In the genomic region with DNA sequence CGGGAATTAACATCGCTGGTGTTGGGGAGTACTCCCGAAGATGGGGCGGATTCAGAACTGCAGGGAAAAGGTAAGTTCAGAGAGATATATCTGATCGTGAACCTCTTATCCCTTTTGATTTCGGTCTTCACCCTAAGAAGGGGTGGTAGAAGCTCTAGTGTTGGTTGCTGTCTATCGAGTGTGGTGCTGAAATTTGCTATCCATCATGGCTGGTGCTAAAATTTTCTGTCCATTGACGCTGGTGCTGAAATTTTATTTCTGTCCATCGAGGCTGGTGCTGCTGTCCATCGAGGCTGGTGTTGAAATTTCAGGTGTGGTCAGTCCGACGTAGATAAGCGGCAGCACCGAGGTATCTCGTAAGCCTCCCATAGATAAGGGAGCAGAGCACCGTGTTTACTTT, we compare ENCODE assay signal across 34 mouse cellular contexts.
DNase-seq lines count a peak whose midpoint lies in the region; ATAC-seq and TF ChIP-seq lines count a peak whose summit lies in the region.
"Had no signal": no experiment of that assay in that cellular context is flagged by ENCODE, and none has a peak within 500 bp of the region (broad histone marks: within the 10 kb centered on the region; RNA-seq: fewer than 3 reads in every experiment).

No protein-coding gene starts in this region.

- H3K27me3 ChIP-seq in intestine, embryonic 14.5 days (replicated peaks; ENCODE audit: control insufficient read depth, insufficient read depth, low read length), result no peaks in the 10 kb centered on the region
- no peaks in the 10 kb centered on the region for H3K27me3 ChIP-seq in intestine, embryonic 16.5 days (replicated peaks; ENCODE audit: control insufficient read depth, insufficient read depth, low read length)
- no peaks in the 10 kb centered on the region for H3K27me3 ChIP-seq in hindbrain, embryonic 16.5 days (replicated peaks; ENCODE audit: control insufficient read depth, insufficient read depth, low read length)
- H3K27me3 ChIP-seq: CH12.LX; embryonic facial prominence, embryonic 13.5 days; forebrain, embryonic 15.5 days; heart, embryonic 12.5 days; hindbrain, embryonic 15.5 days; limb, embryonic 15.5 days; liver, embryonic 13.5 days; neural tube, embryonic 15.5 days; stomach, embryonic 15.5 days had no signal

- 85% methylated on average over 16 of the region's 16 CpGs for WGBS in intestine, embryonic 14.5 days
- 87% methylated on average over 16 of the region's 16 CpGs for WGBS in intestine, embryonic 16.5 days
- WGBS in hindbrain, embryonic 16.5 days, result 90% methylated on average over 16 of the region's 16 CpGs

- H3K27ac ChIP-seq in intestine, embryonic 14.5 days (ENCODE audit: low read depth), result no peak overlapping the region
- no peak overlapping the region for H3K27ac ChIP-seq in intestine, embryonic 16.5 days (ENCODE audit: low read length)
- H3K27ac ChIP-seq in ES-E14 (ENCODE audit: insufficient read depth, low read depth, low read length, poor library complexity, severe bottlenecking), result no peak overlapping the region
- H3K27ac ChIP-seq in hindbrain, embryonic 16.5 days (ENCODE audit: low read depth, low read length), result no peak overlapping the region
- H3K27ac ChIP-seq: embryonic facial prominence, embryonic 13.5 days; forebrain, embryonic 10.5 days; forebrain, embryonic 15.5 days; heart, adult 2 months; hindbrain, embryonic 10.5 days; hindbrain, embryonic 15.5 days; limb, embryonic 15.5 days; liver, embryonic 13.5 days; neural tube, embryonic 15.5 days; stomach, embryonic 15.5 days had no signal

- no peaks in the 10 kb centered on the region for H3K36me3 ChIP-seq in intestine, embryonic 14.5 days (ENCODE audit: control insufficient read depth, insufficient read depth, low read length)
- H3K36me3 ChIP-seq in intestine, embryonic 16.5 days (ENCODE audit: control insufficient read depth, insufficient read depth, low read length), result no peaks in the 10 kb centered on the region
- no peaks in the 10 kb centered on the region for H3K36me3 ChIP-seq in ES-E14 (ENCODE audit: control insufficient read depth, insufficient read depth, low read length, poor library complexity, severe bottlenecking)
- H3K36me3 ChIP-seq in hindbrain, embryonic 16.5 days (ENCODE audit: control insufficient read depth, insufficient read depth, low read length), result no peaks in the 10 kb centered on the region
- H3K36me3 ChIP-seq: embryonic facial prominence, embryonic 13.5 days; forebrain, embryonic 10.5 days; forebrain, embryonic 15.5 days; heart, embryonic 12.5 days; hindbrain, embryonic 10.5 days; hindbrain, embryonic 15.5 days; limb, embryonic 15.5 days; liver, embryonic 13.5 days; neural tube, embryonic 15.5 days; stomach, embryonic 15.5 days had no signal

- no peak overlapping the region for H3K4me3 ChIP-seq in intestine, embryonic 14.5 days (ENCODE audit: low read depth, low read length)
- no peak overlapping the region for H3K4me3 ChIP-seq in intestine, embryonic 16.5 days (ENCODE audit: low read length)
- no peak overlapping the region for H3K4me3 ChIP-seq in ES-E14 (ENCODE audit: insufficient read depth in 1 of 2, low read depth in 1 of 2, low read length in 2 of 2, poor library complexity in 1 of 2, severe bottlenecking in 1 of 2)
- H3K4me3 ChIP-seq in hindbrain, embryonic 16.5 days (ENCODE audit: low read length), result no peak overlapping the region
- H3K4me3 ChIP-seq: embryonic facial prominence, embryonic 13.5 days; forebrain, embryonic 10.5 days; forebrain, embryonic 15.5 days; heart, adult 2 months; heart, embryonic 12.5 days; hindbrain, embryonic 10.5 days; hindbrain, embryonic 15.5 days; limb, embryonic 15.5 days; liver, embryonic 13.5 days; neural tube, embryonic 15.5 days; stomach, embryonic 15.5 days had no signal

- H3K4me2 ChIP-seq in intestine, embryonic 14.5 days (ENCODE audit: low read length), result no peak overlapping the region
- no peak overlapping the region for H3K4me2 ChIP-seq in intestine, embryonic 16.5 days (ENCODE audit: low read depth, low read length)
- no peak overlapping the region for H3K4me2 ChIP-seq in hindbrain, embryonic 16.5 days (ENCODE audit: low read length)
- H3K4me2 ChIP-seq: embryonic facial prominence, embryonic 13.5 days; forebrain, embryonic 15.5 days; heart, embryonic 12.5 days; hindbrain, embryonic 15.5 days; limb, embryonic 15.5 days; liver, embryonic 13.5 days; neural tube, embryonic 15.5 days; stomach, embryonic 15.5 days had no signal

- H3K4me1 ChIP-seq in intestine, embryonic 14.5 days (replicated peaks; ENCODE audit: control insufficient read depth, insufficient read depth, low read length), result no peaks in the 10 kb centered on the region
- no peaks in the 10 kb centered on the region for H3K4me1 ChIP-seq in intestine, embryonic 16.5 days (ENCODE audit: control insufficient read depth, insufficient read depth, low read length)
- H3K4me1 ChIP-seq in ES-E14 (ENCODE audit: control insufficient read depth in 2 of 2, insufficient read depth in 2 of 2, low read length in 2 of 2, poor library complexity in 1 of 2), result no peaks in the 10 kb centered on the region
- H3K4me1 ChIP-seq in hindbrain, embryonic 16.5 days (ENCODE audit: control insufficient read depth, insufficient read depth, low read depth, low read length), result no peaks in the 10 kb centered on the region
- H3K4me1 ChIP-seq: embryonic facial prominence, embryonic 13.5 days; forebrain, embryonic 10.5 days; forebrain, embryonic 15.5 days; heart, embryonic 12.5 days; hindbrain, embryonic 10.5 days; hindbrain, embryonic 15.5 days; limb, embryonic 15.5 days; liver, embryonic 13.5 days; neural tube, embryonic 15.5 days; stomach, embryonic 15.5 days had no signal

- in situ Hi-C loops in ES-E14 (cut with MboI; ENCODE audit: low sequenced_read_pairs in 2 of 2, unreplicated experiment in 2 of 2), result no loop called here

- no peak overlapping the region for H3K9ac ChIP-seq in intestine, embryonic 14.5 days (ENCODE audit: low read length)
- no peak overlapping the region for H3K9ac ChIP-seq in intestine, embryonic 16.5 days (ENCODE audit: low read depth, low read length)
- no peak overlapping the region for H3K9ac ChIP-seq in ES-E14 (ENCODE audit: insufficient read depth, low read depth, low read length, poor library complexity, severe bottlenecking)
- H3K9ac ChIP-seq in hindbrain, embryonic 16.5 days (ENCODE audit: low read depth, low read length), result no peak overlapping the region
- H3K9ac ChIP-seq: embryonic facial prominence, embryonic 13.5 days; forebrain, embryonic 15.5 days; heart, embryonic 12.5 days; hindbrain, embryonic 15.5 days; limb, embryonic 15.5 days; liver, embryonic 13.5 days; neural tube, embryonic 15.5 days; stomach, embryonic 15.5 days had no signal

- DNase-seq in intestine, embryonic 14.5 days (ENCODE audit: low spot score), result peak; percentile 56
- DNase-seq in 416B (ENCODE audit: low read depth) (peak; percentile 10), ES-E14 (ENCODE audit: low read depth, low spot score) (peak; percentile 30), ZHBTc4 (ENCODE audit: low read depth, low spot score) (peak; percentile 56)
- DNase-seq: adrenal gland, postnatal 14 days; B cell, adult 2 months; cerebellum, adult 18-20 months; cerebellum, postnatal 10 days; gastrocnemius, postnatal 36 days; heart, adult 2 months; kidney, adult 9 months; kidney, postnatal 36 days; liver, embryonic 13.5 days; lung, adult 18-20 months; lung, postnatal 10 days; midbrain, embryonic 14.5 days; retina, postnatal 1 day; right cerebral cortex, postnatal 14 days; thymus, postnatal 14 days had no signal

- peaks cover 10% of the 10 kb centered on the region; the same call in 1 of the 2 replicates for H3K9me3 ChIP-seq in intestine, embryonic 14.5 days (ENCODE audit: control insufficient read depth, low read length)
- peaks cover 4% of the 10 kb centered on the region; the same call in 1 of the 2 replicates for H3K9me3 ChIP-seq in intestine, embryonic 16.5 days (ENCODE audit: control insufficient read depth, low read length)
- H3K9me3 ChIP-seq in ES-E14 (ENCODE audit: control insufficient read depth, insufficient read depth, low read depth, low read length), result no peaks in the 10 kb centered on the region
- peaks cover 16% of the 10 kb centered on the region for H3K9me3 ChIP-seq in hindbrain, embryonic 16.5 days (ENCODE audit: control insufficient read depth, low read length)
- H3K9me3 ChIP-seq: stomach, embryonic 15.5 days had no signal

- no peak for ATAC-seq in intestine, embryonic 14.5 days (replicated peaks; ENCODE audit: low FRiP score, low TSS enrichment, low read depth)
- ATAC-seq in intestine, embryonic 16.5 days, result no peak
- no peak for ATAC-seq in hindbrain, embryonic 16.5 days
- ATAC-seq in CD4-positive, CD25-positive, alpha-beta regulatory T cell, adult 4 months, result no peak
- no peak for ATAC-seq in cerebellum, adult (ENCODE audit: insufficient number of reproducible peaks, low FRiP score, low TSS enrichment)
- ATAC-seq: forebrain, embryonic 15.5 days; intestine, postnatal 0 days had no signal

TF ChIP-seq in ES-E14, 5 proteins besides CTCF, POLR2A, EP300 and RAD21:
- no peak for TF ChIP-seq ZNF384 (IDR thresholded peaks at IDR 0.05; ENCODE audit: low read depth, low read length)
- TF ChIP-seq CHD2 (IDR thresholded peaks at IDR 0.05; ENCODE audit: low read depth, low read length), result no peak
